Mouse (Mus musculus): ENCODE measurements around the gene Rnpepl1.

DNA sequence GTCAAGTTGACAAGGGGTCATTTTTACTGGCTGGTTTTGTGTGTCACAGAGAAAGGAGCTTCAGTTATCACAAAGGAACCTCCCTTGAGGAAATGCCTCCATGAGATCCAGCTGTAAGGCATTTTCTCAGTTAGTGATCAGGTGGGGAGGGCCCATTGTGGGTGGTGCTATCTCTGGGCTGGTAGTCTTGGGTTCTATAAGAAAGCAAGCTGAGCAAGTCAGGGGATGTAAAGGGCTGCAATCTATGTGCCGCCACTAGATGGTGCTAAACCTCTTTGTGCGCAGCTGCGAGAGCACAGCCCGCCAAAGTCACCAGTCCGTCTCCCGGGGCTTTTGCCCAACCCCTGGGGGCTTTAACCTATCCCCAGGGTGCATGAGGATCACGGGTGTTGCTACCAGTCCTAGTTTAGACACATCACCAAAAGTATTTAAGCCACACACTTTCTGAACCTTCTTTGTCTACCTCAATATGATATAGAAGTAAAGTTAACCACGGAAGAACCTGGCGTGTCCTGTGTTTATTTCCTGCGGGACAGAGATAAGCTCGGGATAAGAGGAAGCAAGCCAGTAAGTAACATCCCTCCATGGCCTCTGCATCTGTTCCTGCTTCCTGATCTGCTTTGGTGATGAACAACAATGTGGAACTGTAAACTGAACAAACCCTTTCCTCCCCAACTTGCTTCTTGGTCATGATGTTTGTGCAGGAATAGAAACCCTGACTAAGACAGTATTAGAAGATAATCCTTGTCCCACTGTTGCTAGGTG is 46.2 kb downstream of the Rnpepl1 start:
- TF ChIP-seq CTCF (IDR thresholded peaks at IDR 0.05) (peak; percentile 71), EP300 (IDR thresholded peaks at IDR 0.05) (peak; percentile 70)
